Mouse (Mus musculus) ES-E14 (cell line): Measurements from ENCODE around the gene Frs3. TPM values are rescaled to one million over a fixed set of nuclear protein-coding genes. Genes with fewer than 3 reads are reported as not detected.

Experiments used
- DNase-seq: peaks from one replicate; pipeline ENCODE4 v3.0.0-alpha.2; 2013; ENCODE audit warnings: low read depth, low spot score
- H3K27ac ChIP-seq: 2 replicates; pipeline ENCODE4 v1.5.1; 2012; ENCODE audit warnings: low read depth, mild to moderate bottlenecking, low read length, moderate library complexity, mixed read lengths; ENCODE audit not compliant: poor library complexity, insufficient read depth, severe bottlenecking
- H3K36me3 ChIP-seq: 2 replicates; pipeline ENCODE4 v1.6.1; 2012; ENCODE audit warnings: mild to moderate bottlenecking, low read length, moderate library complexity, mixed read lengths; ENCODE audit not compliant: control insufficient read depth, poor library complexity, insufficient read depth, severe bottlenecking
- H3K4me1 ChIP-seq, 2 experiments: fragments of 150-350 bp in 1 of 2; sonication (generic) in 1 of 2; 2 replicates each; pipeline ENCODE4 v1.6.1; 2012; ENCODE audit warnings: low read length in 2 of 2, mild to moderate bottlenecking in 1 of 2, mixed read lengths in 1 of 2; ENCODE audit not compliant: control insufficient read depth in 2 of 2, insufficient read depth in 2 of 2, poor library complexity in 1 of 2
- H3K4me3 ChIP-seq, 2 experiments: fragments of 150-350 bp in 1 of 2; sonication (generic) in 1 of 2; 2 replicates each; pipeline ENCODE4 v1.5.1; 2012; ENCODE audit warnings: low read length in 2 of 2, low read depth in 1 of 2, mild to moderate bottlenecking in 1 of 2, mixed read lengths in 1 of 2; ENCODE audit not compliant: insufficient read depth in 1 of 2, poor library complexity in 1 of 2, severe bottlenecking in 1 of 2
- H3K9ac ChIP-seq: 2 replicates; pipeline ENCODE4 v1.6.1; 2012; ENCODE audit warnings: low read depth, mild to moderate bottlenecking, low read length, mixed read lengths; ENCODE audit not compliant: poor library complexity, insufficient read depth, severe bottlenecking
- H3K9me3 ChIP-seq: fragments of 150-350 bp; sonication (generic); 2 replicates; pipeline ENCODE4 v1.6.1; 2012; ENCODE audit warnings: low read depth, mild to moderate bottlenecking, low read length; ENCODE audit not compliant: control insufficient read depth, insufficient read depth
- CHD2 ChIP-seq: IDR thresholded peaks from 2 replicates; pipeline ENCODE4 v1.6.1; 2014; ENCODE audit warnings: mild to moderate bottlenecking, low read depth, low read length, inconsistent platforms
- HCFC1 ChIP-seq: IDR thresholded peaks from 2 replicates; pipeline ENCODE4 v1.6.1; 2012; ENCODE audit warnings: low read length, inconsistent platforms, borderline replicate concordance; ENCODE audit not compliant: insufficient read depth
- MAFK ChIP-seq: IDR thresholded peaks from 2 replicates; pipeline ENCODE4 v1.6.1; 2014; ENCODE audit warnings: mild to moderate bottlenecking, low read depth, low read length, inconsistent platforms; ENCODE audit not compliant: insufficient read depth
- ZC3H11A ChIP-seq: IDR thresholded peaks from 2 replicates; pipeline ENCODE4 v1.6.1; 2012; ENCODE audit warnings: low read depth, mild to moderate bottlenecking, inconsistent platforms, low read length, borderline replicate concordance
- ZNF384 ChIP-seq: IDR thresholded peaks from 2 replicates; pipeline ENCODE4 v1.6.1; 2012; ENCODE audit warnings: low read depth, low read length, inconsistent platforms
- in situ Hi-C, 2 experiments: fragments of 600-800 bp; cut with MboI; formaldehyde crosslinking; loops; one replicate each; pipeline ENCODE4 v1.15.1; 2025; ENCODE audit warnings: low sequenced_read_pairs in 2 of 2, inconsistent platforms in 1 of 2; ENCODE audit not compliant: unreplicated experiment in 2 of 2
- total RNA-seq: library from RNA; depleted of rRNA; stranded (reverse); fragments of 300-350 nt; gene quantifications from 2 replicates; pipeline ENCODE4 v1.2.3, GENCODE M21; 2012; rRNA removed

Frs3 gene
- total RNA-seq, 1 experiment: 8.4 TPM

DNA sequence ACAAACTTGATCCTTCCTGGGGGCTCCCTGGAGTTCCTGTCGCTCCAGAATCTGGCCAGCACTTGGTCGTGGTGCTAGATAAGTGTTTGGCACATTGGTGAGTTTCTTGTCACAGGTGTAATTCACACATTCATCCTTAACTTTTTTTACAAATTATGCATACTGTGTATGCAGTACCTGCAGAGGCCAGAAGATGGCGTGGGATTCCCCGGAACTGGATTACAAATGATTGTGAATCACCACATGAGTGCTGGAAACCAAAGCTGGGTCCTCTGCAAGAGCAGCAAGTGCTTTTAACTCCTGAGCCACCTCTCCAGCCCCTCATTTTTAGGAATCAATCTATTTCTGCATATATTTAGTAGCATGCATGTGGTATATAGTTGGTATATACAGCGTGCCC is 63.0 kb downstream of the Frs3 start:
- Histone ChIP-seq H3K27ac (no peak overlapping the region), H3K36me3 (no peaks in the 10 kb centered on the region), H3K4me3 (no peak overlapping the region), H3K4me1 (peaks cover 0 to 5% of the 10 kb centered on the region in 2 experiments; a peak in 2 of 4 replicates), H3K9ac (no peak overlapping the region), H3K9me3 (no peaks in the 10 kb centered on the region)
- no peak for TF ChIP-seq HCFC1
- no peak for TF ChIP-seq MAFK
- TF ChIP-seq ZNF384: peak; percentile 38; the same call in 1 of the 2 replicates
- no peak for DNase-seq
- in situ Hi-C loops: no loop called here

DNA sequence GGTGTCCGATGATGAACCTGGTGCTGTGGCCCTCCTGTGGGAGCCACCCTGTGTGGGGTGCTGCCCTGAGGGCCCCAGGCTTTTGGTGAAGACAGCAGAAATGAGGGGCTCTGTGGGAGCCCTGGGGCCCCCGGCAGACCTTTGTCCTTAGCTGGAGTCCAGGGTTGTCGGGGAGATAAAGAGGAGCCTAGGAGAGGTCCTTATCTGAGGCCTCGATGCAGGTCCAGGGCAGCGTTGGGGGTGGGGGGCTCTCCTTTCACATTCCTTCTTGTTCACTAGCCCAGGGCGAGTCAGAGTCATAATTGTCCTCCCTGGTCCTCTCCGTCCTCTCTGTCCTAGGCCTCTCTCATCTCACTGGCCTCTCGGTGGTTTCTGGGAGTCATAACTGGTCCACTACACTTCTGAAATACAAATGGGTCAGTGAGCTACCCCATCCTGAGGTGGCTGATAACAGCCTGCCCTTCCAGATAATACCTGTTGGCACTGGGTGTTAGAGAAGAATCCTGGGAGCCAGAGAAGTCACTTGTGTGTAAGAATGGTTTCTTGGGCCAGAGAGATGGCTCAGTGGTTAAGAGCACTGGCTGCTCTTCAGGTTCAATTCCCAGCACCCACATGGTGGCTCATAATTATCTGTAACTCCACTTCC is 64.4 kb downstream of the Frs3 start:
- H3K27ac ChIP-seq: no peak overlapping the region
- no peak overlapping the region for H3K9ac ChIP-seq
- in situ Hi-C loops: no loop called here
- H3K4me1 ChIP-seq: peaks cover 0 to 10% of the 10 kb centered on the region in 2 experiments; a peak in 2 of 4 replicates
- H3K36me3 ChIP-seq: no peaks in the 10 kb centered on the region
- H3K9me3 ChIP-seq: no peaks in the 10 kb centered on the region
- TF ChIP-seq ZNF384 (no peak), CHD2 (no peak), HCFC1 (no peak), MAFK (no peak), ZC3H11A (no peak)
- no peak overlapping the region for H3K4me3 ChIP-seq
- no peak for DNase-seq

Other genes with a start within 250 kb of the Frs3 start
- 40.0 and 58.6 TPM in 2 replicates for gene Taf8, start 186.7 kb upstream of the Frs3 start, total RNA-seq
- gene Ccnd3, start 184.0 kb upstream of the Frs3 start, total RNA-seq: 125 and 131 TPM in 2 replicates
- gene Bysl, start 77.5 kb upstream of the Frs3 start, total RNA-seq: 51.5 and 51.8 TPM in 2 replicates
- 43.4 and 46.1 TPM in 2 replicates for gene Med20, start 77.4 kb upstream of the Frs3 start, total RNA-seq
- gene Gm20517, start 77.4 kb upstream of the Frs3 start, total RNA-seq: 4.9 and 5.4 TPM in 2 replicates
- gene Usp49, start 58.3 kb upstream of the Frs3 start, total RNA-seq: 10.0 and 15.5 TPM in 2 replicates
- gene Tomm6, start 644 bp upstream of the Frs3 start, total RNA-seq: 54.7 and 55.8 TPM in 2 replicates
- gene Gm21981, start 5.4 kb downstream of the Frs3 start, total RNA-seq: 0.36 and 0.37 TPM in 2 replicates
- 0.71 and 1.7 TPM in 2 replicates for gene Prickle4, start 5.7 kb downstream of the Frs3 start, total RNA-seq
- 1.7 and 3.7 TPM in 2 replicates for gene Pgc, start 37.8 kb downstream of the Frs3 start, total RNA-seq
- gene Tfeb, start 48.0 kb downstream of the Frs3 start, total RNA-seq: 21.0 and 33.0 TPM in 2 replicates
- gene Mdfi, start 145.7 kb downstream of the Frs3 start, total RNA-seq: 15.6 and 25.0 TPM in 2 replicates
- 25.2 and 42.4 TPM in 2 replicates for gene Foxp4, start 235.6 kb downstream of the Frs3 start, total RNA-seq